Mouse (Mus musculus) kidney, embryonic 16.5 days (tissue): Measurements from ENCODE around the gene Rin3. TPM values are rescaled to one million over a fixed set of nuclear protein-coding genes. Genes with fewer than 3 reads are reported as not detected.

ENCODE experiments used
- ATAC-seq: fragments of 200-750 bp; cut with Nextera tagmentation; 2 replicates; pipeline ENCODE4 v1.8.0; 2017; ENCODE audit warnings: moderate TSS enrichment; ENCODE audit not compliant: low FRiP score, low TSS enrichment
- H3K27ac ChIP-seq: fragments of 300-500 bp; sonication (generic); 2 replicates; pipeline ENCODE4 v1.5.1; 2014; ENCODE audit warnings: low read length
- H3K27me3 ChIP-seq: fragments of 300-500 bp; sonication (generic); 2 replicates; pipeline ENCODE4 v1.6.1; 2014; ENCODE audit warnings: low read length, control low read depth, mixed read lengths; ENCODE audit not compliant: insufficient read depth
- H3K36me3 ChIP-seq: fragments of 300-500 bp; sonication (generic); 2 replicates; pipeline ENCODE4 v1.6.1; 2014; ENCODE audit warnings: low read length, control low read depth, mixed read lengths; ENCODE audit not compliant: insufficient read depth
- H3K4me1 ChIP-seq: fragments of 300-500 bp; sonication (generic); 2 replicates; pipeline ENCODE4 v1.6.1; 2014; ENCODE audit warnings: low read length, control low read depth, mixed read lengths; ENCODE audit not compliant: insufficient read depth
- H3K4me2 ChIP-seq: fragments of 300-500 bp; sonication (generic); replicated peaks from 2 replicates; pipeline ENCODE4 v1.6.1; 2014; ENCODE audit warnings: low read depth, low read length
- H3K4me3 ChIP-seq: fragments of 300-500 bp; sonication (generic); 2 replicates; pipeline ENCODE4 v1.5.1; 2014; ENCODE audit warnings: mild to moderate bottlenecking, low read length
- H3K9ac ChIP-seq: fragments of 300-500 bp; sonication (generic); replicated peaks from 2 replicates; pipeline ENCODE4 v1.6.1; 2014; ENCODE audit warnings: low read length
- H3K9me3 ChIP-seq: fragments of 300-500 bp; sonication (generic); 2 replicates; pipeline ENCODE4 v1.6.1; 2016; ENCODE audit warnings: low read length, control low read depth
- WGBS: fragments of 180-500 bp; shearing (Covaris S2); extraction: QIAGEN DNeasy Blood & Tissue Kit; methylation state at CpG from one replicate; pipeline ENCODE4 v1.1.7; 2014; 5-methylcytosine and 5-hydroxymethylcytosine counted together
- polyA plus RNA-seq: library from polyadenylated mRNA; unstranded; fragments of >200 nt; fragmentation: Nextera tagmentation; extraction: Ambion mirVana; gene quantifications from 2 replicates; pipeline ENCODE4 v1.2.1, GENCODE M21; 2015

Gene Rin3
- polyA plus RNA-seq, 1 experiment from 2014 or later = 9.1 TPM

DNA sequence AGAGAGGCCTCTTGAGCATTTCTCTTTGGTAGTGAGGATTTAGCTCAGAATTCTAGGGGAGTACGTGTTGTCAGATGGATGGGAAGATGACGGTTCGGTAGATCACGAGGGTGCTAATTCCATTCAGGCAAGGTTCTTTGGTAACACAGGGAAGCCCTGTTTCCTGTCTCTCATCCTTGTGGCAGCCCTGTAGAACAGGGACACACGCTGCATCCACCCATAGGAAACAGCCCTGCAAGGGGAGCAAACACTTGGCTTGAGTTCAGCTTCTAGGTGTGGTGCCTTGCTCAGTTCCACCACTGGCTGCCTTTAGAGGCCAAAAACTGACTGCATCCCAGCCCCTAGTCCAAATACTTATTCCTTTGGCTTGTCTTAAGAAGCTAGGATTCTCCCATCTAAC lies 39.0 kb downstream of the Rin3 start:
- no peak overlapping the region for H3K9ac ChIP-seq
- no peak overlapping the region for H3K4me3 ChIP-seq
- no peaks in the 10 kb centered on the region for H3K9me3 ChIP-seq
- no peak overlapping the region for H3K4me2 ChIP-seq
- H3K36me3 ChIP-seq = peaks cover 7% of the 10 kb centered on the region; the same call in 1 of the 2 replicates
- H3K27me3 ChIP-seq = no peaks in the 10 kb centered on the region
- peaks cover 19% of the 10 kb centered on the region; the same call in 1 of the 2 replicates for H3K4me1 ChIP-seq
- ATAC-seq = no peak
- 73% methylated on average over 5 of the region's 5 CpGs for WGBS
- no peak overlapping the region for H3K27ac ChIP-seq

DNA sequence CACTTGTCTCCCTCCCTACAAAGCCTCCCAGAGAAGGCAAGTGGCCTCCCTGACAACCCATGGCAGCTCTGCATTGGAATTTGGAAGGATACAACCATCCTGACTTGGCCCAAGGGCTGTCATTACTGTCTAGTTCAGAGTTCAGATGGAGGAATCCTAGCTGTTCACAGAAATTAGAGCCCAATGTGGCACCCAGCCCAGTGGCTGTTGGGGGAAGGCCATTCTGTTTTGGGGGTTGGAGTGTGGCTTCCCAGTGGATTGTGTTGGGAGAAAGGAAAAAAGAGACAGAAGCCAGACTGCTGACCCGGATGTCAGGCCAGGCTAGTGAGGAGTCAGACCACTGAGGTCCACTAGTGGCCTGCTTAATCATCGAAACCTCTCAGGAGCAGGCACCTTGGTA lies 40.5 kb downstream of the Rin3 start:
- 0 out of 2 replicates have a peak, but pooled peaks have one; percentile 25 for ATAC-seq
- Histone ChIP-seq H3K4me1 (peaks cover 19% of the 10 kb centered on the region; the same call in 1 of the 2 replicates), H3K9me3 (no peaks in the 10 kb centered on the region), H3K27me3 (no peaks in the 10 kb centered on the region), H3K4me2 (no peak overlapping the region), H3K36me3 (peaks cover 7% of the 10 kb centered on the region; the same call in 1 of the 2 replicates), H3K4me3 (no peak overlapping the region), H3K9ac (no peak overlapping the region), H3K27ac (peak overlapping the region; percentile 47; the same call in 1 of the 2 replicates)
- 69% methylated on average over 2 of the region's 2 CpGs for WGBS

DNA sequence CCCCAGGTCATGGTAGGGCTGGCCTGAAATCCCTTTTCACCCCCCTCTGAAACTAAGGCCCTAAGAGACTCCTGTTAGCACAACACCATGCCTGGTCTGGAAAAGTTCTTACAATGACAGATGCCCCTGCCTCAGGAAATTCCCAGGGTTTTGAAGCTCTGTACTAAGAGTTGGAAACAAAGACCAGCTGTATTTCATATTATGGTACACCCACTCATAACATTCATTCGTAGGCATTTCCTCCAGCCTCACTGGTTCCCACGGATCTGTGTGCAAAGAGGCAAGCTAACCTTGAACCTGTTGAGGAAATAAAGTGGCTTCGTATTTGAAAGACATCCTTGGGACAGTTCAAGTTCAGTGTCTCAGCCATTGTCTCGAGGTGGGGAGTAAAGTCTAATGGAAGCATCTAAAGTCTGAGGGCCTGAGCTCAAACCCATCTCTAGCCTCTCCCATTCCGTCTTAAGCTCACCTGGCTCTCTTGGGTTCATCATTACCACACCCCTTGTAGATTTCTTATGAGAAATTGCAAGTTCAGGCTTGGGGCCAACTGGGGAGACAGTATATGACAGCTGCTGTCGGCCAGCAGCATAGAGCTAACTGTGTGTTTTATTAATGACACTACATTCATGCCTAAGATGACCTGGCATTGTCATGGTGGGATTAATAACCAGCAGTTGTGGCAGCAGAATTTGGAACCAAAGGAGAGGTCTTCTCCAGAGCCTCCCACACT lies 41.5 kb downstream of the Rin3 start:
- H3K9ac ChIP-seq = no peak overlapping the region
- no peak overlapping the region for H3K4me2 ChIP-seq
- H3K27me3 ChIP-seq = no peaks in the 10 kb centered on the region
- no peaks in the 10 kb centered on the region for H3K9me3 ChIP-seq
- no peak for ATAC-seq
- peaks cover 13% of the 10 kb centered on the region; the same call in 1 of the 2 replicates for H3K4me1 ChIP-seq
- peaks cover 7% of the 10 kb centered on the region; the same call in 1 of the 2 replicates for H3K36me3 ChIP-seq
- H3K27ac ChIP-seq = peak overlapping the region; percentile 47; the same call in 1 of the 2 replicates
- H3K4me3 ChIP-seq = no peak overlapping the region
- WGBS = 69% methylated on average over 6 of the region's 6 CpGs

DNA sequence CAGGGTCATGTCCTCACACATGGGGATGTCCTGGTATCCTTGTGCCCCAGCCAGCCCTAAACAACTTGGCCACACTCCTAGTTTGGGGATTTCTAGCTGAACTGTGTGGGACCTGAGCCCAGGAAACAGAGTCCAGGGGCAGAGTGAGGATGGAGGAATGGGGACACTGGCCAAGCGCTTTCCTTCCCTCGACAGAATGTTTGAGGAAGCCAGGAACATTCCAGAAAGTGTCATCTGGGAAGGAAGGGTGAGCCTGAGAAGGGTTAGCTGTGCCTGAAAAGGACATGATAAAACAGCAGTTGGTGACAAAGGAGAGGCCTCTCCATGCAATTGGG lies 42.0 kb downstream of the Rin3 start:
- no peak overlapping the region for H3K27ac ChIP-seq
- peaks cover 13% of the 10 kb centered on the region; the same call in 1 of the 2 replicates for H3K4me1 ChIP-seq
- ATAC-seq = no peak
- H3K4me2 ChIP-seq = no peak overlapping the region
- H3K9me3 ChIP-seq = no peaks in the 10 kb centered on the region
- peaks cover 10% of the 10 kb centered on the region; the same call in 1 of the 2 replicates for H3K36me3 ChIP-seq
- H3K9ac ChIP-seq = no peak overlapping the region
- H3K27me3 ChIP-seq = no peaks in the 10 kb centered on the region
- WGBS = 72% methylated on average over 2 of the region's 2 CpGs
- no peak overlapping the region for H3K4me3 ChIP-seq

DNA sequence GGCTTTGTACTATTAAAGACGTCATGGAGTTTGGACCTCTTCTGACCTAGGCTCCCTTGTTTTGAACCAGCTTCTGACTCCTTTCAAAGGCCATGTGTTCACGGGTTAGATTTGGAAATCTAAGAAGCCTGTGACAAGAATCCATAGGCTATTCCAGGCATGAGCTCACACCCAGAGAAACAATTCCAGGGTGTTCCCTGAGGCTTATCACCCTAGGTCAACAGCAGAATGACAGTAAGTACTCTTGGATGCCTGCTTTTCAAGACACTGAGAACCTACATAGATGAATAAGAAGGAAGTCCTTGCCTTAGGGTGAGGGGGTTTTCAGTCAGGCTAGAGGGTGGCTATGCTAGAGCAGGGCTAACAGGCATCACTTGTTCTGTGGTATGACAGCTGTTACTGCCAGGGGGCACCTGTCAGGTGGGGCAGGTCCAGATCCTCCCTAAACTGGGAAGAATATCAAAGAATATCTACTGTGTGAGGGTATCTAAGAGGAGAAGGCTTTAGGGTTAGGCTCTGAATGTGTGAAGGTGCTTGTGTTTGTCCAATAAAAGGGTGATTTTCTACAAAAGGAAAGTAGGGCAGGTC lies 44.0 kb downstream of the Rin3 start:
- Histone ChIP-seq H3K9ac (no peak overlapping the region), H3K4me2 (no peak overlapping the region), H3K9me3 (no peaks in the 10 kb centered on the region), H3K4me3 (no peak overlapping the region), H3K36me3 (peaks cover 10% of the 10 kb centered on the region; the same call in 1 of the 2 replicates), H3K4me1 (peaks cover 5% of the 10 kb centered on the region; the same call in 1 of the 2 replicates), H3K27me3 (no peaks in the 10 kb centered on the region), H3K27ac (no peak overlapping the region)
- no peak for ATAC-seq
- WGBS = 91% methylated on average over 2 of the region's 2 CpGs

DNA sequence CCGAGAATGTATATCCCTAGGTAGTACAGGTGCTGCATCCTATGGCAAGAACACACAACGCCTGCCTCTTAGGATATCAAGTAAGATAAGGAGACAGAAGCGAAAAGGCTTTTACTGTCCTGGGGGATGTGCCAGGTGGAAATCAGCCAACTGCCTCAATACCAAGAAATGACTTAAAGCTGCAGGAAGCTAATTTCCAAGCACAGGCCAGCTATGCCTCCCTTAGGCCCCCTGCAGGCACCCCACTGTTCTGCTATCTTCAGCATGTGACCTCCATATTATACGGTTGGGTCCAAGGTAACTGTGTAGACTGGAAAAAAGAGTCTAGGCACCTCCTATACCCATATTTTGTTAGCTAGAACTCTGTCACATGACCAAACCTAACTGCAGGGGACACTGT lies 44.7 kb downstream of the Rin3 start:
- Histone ChIP-seq H3K9ac (no peak overlapping the region), H3K4me1 (peaks cover 5% of the 10 kb centered on the region; the same call in 1 of the 2 replicates), H3K4me2 (no peak overlapping the region), H3K4me3 (no peak overlapping the region), H3K27ac (no peak overlapping the region), H3K36me3 (peaks cover 10% of the 10 kb centered on the region; the same call in 1 of the 2 replicates), H3K9me3 (no peaks in the 10 kb centered on the region), H3K27me3 (no peaks in the 10 kb centered on the region)
- no peak for ATAC-seq
- WGBS = 73% methylated on average over 4 of the region's 4 CpGs

DNA sequence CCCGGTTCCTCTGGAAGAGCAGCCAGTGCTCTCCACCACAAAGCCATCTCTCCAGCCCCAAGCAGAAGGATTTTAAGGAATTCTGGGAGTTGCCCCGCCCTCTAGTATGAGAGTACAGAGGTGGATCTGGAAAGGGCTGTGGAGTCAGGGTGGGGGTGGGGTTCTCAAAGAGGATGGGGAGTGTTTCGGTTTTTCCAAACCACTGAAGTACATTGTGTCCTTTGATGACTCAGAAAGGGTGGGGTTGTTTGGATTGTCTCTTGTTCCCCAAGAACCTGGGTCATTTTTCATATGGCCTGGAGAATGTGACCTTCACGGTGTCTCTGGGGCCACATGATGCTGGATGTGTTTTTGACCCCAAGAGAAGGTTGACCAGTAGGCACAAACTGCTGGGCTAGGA lies 45.2 kb downstream of the Rin3 start:
- Histone ChIP-seq H3K4me1 (peaks cover 5% of the 10 kb centered on the region; the same call in 1 of the 2 replicates), H3K27ac (no peak overlapping the region), H3K4me3 (no peak overlapping the region), H3K36me3 (peaks cover 10% of the 10 kb centered on the region; the same call in 1 of the 2 replicates), H3K27me3 (no peaks in the 10 kb centered on the region), H3K9ac (no peak overlapping the region), H3K9me3 (no peaks in the 10 kb centered on the region), H3K4me2 (no peak overlapping the region)
- 75% methylated on average over 4 of the region's 4 CpGs for WGBS
- no peak for ATAC-seq

DNA sequence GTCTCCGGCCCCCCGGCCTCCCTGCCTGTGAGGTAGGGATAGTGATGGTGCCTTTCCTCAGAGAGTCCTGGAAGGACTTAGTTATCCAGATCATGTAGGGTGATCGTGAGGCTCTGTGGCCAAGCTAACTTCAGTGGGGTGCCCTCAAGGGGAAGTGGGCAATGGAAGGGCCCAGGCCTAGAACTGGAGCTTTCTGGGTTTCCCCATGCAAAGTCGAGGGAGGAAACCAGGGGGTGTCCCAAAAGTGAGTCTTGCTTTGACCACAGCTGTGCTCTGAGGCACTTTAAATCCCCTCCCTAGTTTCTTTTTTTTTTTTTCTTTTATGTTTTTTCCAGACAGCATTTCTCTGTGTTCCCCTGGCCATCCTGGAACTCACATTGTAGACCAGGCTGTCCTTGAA lies 47.3 kb downstream of the Rin3 start:
- Histone ChIP-seq H3K27me3 (no peaks in the 10 kb centered on the region), H3K9ac (no peak overlapping the region), H3K27ac (no peak overlapping the region), H3K9me3 (no peaks in the 10 kb centered on the region), H3K36me3 (peaks cover 10% of the 10 kb centered on the region; the same call in 1 of the 2 replicates), H3K4me2 (no peak overlapping the region), H3K4me1 (no peaks in the 10 kb centered on the region), H3K4me3 (no peak overlapping the region)
- WGBS = 94% methylated on average over 4 of the region's 4 CpGs
- ATAC-seq = no peak

DNA sequence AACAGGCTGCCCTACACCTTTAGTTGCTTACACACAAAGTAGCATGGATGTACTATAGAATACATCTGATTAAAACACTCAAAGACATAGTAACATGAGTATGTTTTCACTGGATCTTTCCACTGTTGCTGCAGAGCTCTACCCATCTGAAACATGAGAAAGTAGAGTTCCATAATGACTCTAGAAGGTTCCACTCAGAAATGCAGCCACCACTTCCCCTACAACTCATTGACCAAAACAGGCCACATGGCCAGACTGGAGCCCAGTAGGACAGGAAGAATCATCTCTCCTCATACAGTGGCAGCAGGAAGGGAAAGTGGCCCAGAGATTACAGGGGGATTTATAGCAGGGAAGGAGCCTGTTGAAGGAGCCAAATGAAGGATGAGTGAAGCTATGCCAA lies 47.9 kb downstream of the Rin3 start:
- no peak overlapping the region for H3K4me2 ChIP-seq
- H3K27me3 ChIP-seq = no peaks in the 10 kb centered on the region
- H3K36me3 ChIP-seq = peaks cover 8% of the 10 kb centered on the region; the same call in 1 of the 2 replicates
- H3K9me3 ChIP-seq = no peaks in the 10 kb centered on the region
- H3K9ac ChIP-seq = no peak overlapping the region
- no peaks in the 10 kb centered on the region for H3K4me1 ChIP-seq
- H3K27ac ChIP-seq = no peak overlapping the region
- H3K4me3 ChIP-seq = no peak overlapping the region
- ATAC-seq = no peak

DNA sequence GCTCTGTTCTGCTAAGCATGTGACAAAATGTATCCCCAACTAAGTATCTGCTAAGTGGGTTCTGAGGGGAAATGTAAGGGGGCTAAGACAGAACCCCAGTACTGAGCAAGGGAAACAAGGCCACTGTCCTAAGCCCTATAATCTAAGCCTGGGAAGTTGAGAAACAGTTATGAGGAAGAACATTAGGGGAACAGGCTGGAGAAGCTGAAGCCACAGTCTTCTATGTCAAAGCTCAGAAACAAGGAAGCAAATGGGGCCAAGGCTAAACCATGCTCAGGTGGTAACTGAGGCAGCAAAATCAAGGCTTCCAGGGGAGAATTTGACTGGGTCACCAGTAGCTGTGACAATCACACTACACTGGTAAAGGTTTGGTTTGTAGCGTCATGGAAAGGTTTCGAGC lies 50.3 kb downstream of the Rin3 start:
- ATAC-seq = no peak
- H3K9ac ChIP-seq = no peak overlapping the region
- H3K27me3 ChIP-seq = no peaks in the 10 kb centered on the region
- H3K9me3 ChIP-seq = no peaks in the 10 kb centered on the region
- H3K36me3 ChIP-seq = 0 out of 2 replicates have a peak, but pooled peaks cover 3% of the 10 kb centered on the region
- 100% methylated on average over 2 of the region's 2 CpGs for WGBS
- H3K4me3 ChIP-seq = no peak overlapping the region
- H3K4me2 ChIP-seq = no peak overlapping the region
- H3K27ac ChIP-seq = no peak overlapping the region
- no peaks in the 10 kb centered on the region for H3K4me1 ChIP-seq
